Mouse (Mus musculus) erythroblast, adult 5-6 weeks (primary cell): ENCODE measurements around the gene Spag9. TPM values are rescaled to one million over a fixed set of nuclear protein-coding genes. Genes with fewer than 3 reads are reported as not detected.
"Not testable (repeated sequence)": the region's sequence is repeated elsewhere in the genome, so short reads cannot be mapped to it uniquely, and the experiment has no call there.

ENCODE experiments used
- ATAC-seq: replicated peaks from 2 replicates; pipeline ENCODE4 v1.8.0; 2016; ENCODE audit warnings: moderate number of reproducible peaks, mild to moderate bottlenecking, moderate TSS enrichment, inconsistent platforms; ENCODE audit not compliant: poor library complexity, low FRiP score, severe bottlenecking
- total RNA-seq, 2 experiments: library from RNA; stranded (forward) in 1 of 2; stranded (reverse) in 1 of 2; fragments of 150-400 nt in 1 of 2; fragments of 200-764, 138-1000 nt in 1 of 2; gene quantifications; 2 replicates each; pipeline versions ENCODE4 v1.2.3 to v1.2.4; 2015 to 2017; ENCODE audit warnings: low replicate concordance in 2 of 2

Spag9 gene
- total RNA-seq, 2 experiments from 2014 or later: 18.3 to 25.9 TPM

DNA sequence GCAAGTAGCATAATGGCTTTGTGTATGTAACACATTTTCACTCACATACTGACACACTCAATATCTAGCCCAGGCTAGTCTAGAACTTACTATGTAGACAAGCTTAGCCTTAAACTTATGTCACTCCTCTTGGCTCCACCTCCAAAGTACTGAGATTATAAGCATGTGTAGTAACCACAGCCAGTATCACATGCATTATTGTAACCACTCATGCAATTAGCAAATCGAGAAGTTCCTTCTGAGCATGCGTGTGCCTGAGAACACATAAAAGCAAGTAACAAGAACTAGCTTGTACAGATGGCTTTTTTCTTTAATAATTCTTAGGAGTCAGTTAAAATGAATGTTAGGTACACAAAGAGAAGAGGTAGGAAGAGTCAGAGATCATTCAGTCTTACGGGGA is 11.3 kb upstream of the Spag9 start:
- ATAC-seq: no peak

GRCm38 (mm10) chr11:93985265-93985664 is 10.6 kb upstream of the Spag9 start:
- no peak for ATAC-seq

DNA sequence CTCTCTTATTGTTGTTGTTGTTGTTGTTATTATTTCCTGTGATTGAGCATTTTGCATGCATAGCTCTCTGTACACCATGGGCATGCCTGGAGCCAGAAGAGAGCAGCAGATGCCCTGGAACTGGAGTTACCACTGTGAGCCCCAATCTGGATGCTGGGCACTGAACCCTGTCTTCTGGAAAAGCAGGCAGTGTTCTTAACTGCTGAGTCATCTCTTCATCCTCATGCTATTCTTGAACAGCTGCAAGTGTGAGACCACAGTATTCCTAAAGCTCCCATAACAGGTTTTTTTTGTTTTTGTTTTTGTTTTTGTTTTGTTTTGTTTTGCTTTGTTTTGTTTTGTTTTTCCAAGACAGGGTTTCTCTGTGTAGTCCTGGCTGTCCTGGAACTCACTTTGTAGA is 9.6 kb upstream of the Spag9 start:
- ATAC-seq: no peak

GRCm38 (mm10) chr11:93987026-93987425 is 8.9 kb upstream of the Spag9 start:
- ATAC-seq: no peak

GRCm38 (mm10) chr11:93987625-93988327 is 8.1 kb upstream of the Spag9 start:
- ATAC-seq: no peak

DNA sequence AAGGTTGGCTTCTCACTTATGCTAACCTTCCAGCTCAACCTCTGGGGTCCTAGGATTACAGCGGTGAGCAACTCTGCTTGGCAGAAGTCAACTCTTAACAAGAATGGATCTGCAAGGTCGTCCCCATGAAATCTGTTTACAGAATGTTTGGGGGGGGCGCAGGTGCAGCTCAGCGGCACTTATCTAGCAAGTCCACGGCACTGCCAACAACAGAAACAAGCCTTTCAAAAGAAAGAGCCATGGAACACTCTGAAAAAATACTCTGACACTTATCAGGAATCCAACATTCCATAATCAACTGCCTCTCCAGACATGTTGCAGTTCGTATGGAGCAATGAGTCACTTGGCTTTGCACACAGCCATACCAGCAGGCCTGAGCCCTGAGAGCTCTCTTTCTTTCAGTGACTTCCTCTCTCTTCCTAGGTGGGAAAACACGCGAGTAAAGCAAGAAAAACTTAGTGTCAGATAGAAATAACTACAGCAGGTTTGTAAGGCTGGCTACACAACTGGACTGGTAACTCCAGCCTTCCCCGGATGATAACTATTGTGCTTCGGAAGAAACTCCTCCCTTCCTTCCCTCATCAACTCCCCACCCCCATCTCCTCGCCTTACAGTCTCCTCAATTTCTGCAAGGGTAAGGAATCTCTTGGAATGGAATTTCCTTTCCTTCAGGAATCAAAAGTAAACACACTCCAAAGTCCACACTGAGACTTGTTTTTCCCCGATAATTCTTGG is 7.4 kb upstream of the Spag9 start:
- no peak for ATAC-seq

- no peak for ATAC-seq
Measured at GRCm38 (mm10) chr11:93994531-93994930, 1.4 kb upstream of the Spag9 start.

DNA sequence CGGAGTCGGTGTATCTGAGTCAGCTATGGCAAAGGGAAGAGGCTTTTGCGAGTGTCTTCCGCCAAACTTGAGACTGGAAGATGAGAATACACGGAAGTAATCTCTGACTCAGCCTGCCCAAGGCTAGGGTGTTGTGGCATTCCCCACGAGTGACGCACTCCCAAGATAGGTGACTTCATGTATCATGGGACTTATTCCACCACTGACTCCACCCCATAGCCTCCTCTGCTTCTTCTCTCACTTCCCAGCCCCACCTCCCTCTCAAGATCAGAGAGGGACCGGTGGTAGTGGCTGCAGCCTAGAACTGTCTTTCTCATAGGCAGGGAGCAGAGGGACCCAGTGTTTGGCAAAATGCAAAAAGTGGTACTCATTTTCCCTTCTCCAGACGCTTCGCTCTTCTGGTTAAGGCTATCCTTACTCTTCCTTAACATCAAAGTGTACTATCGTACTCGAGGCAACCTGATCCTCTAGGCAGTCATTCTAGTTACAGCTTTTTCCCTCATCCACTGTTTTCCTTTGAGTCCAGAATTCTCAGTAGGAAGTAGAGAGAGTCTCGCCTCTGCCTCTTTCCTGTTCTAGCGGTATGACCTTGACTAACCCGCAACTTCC is 676 bp upstream of the Spag9 start:
- ATAC-seq: peak; percentile 86

GRCm38 (mm10) chr11:93996306-93997140 is 632 bp downstream of the Spag9 start:
- peak; percentile 19 for ATAC-seq

DNA sequence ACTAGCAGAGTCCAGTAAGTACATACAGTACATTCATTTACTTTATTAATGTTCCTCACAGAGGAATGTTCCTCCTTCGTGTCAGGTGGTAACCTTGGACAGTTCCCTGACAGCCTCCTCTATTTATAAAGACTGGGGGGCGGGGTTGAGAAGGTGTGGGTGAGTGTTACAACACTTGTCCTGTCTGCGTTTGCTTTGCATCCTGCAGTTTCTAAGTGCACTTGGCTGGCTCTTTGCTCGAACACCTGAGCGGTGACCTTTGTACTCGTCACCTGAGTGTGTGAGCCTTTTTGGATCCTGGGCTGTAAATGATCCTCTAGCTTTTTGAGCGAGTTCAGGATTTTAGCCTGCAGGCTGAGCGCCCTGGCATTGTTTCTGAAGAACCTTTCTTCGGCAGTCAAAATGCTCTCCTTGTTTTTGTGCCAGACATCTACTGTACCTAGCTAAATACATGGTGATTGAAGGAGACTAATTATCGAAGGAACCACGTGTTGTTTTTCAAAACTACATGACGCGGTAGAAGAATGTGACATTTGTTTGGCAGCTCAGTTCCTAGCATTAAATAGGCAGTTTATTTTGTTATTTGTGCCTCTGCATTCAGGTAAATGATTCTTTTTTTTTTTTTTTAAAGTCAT is 1.4 kb downstream of the Spag9 start:
- no peak for ATAC-seq

GRCm38 (mm10) chr11:93999276-93999675 is 3.4 kb downstream of the Spag9 start:
- ATAC-seq: no peak

DNA sequence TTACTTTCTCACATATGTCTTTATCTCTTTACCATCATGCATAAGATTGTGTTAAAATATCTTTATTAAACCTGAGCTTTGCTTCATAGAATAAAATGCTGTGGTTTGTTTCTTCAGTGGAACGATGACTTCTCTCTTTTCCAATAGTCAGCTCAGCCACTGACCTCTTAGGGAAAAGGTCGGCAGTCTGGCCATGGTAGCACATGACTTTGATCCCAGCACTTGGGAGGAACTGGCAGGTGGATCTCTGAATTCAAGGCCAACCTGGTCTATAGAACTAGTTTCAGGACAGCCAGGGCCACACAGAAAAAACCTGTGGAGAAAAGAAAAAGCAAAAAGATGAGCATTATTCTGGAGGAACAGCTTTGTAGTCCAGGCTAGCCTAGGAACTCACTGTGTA is 7.5 kb downstream of the Spag9 start:
- no peak for ATAC-seq

GRCm38 (mm10) chr11:94019091-94019490 is 23.2 kb downstream of the Spag9 start:
- ATAC-seq: no peak

- ATAC-seq: no peak
Measured at GRCm38 (mm10) chr11:94020403-94020802, 24.5 kb downstream of the Spag9 start.

GRCm38 (mm10) chr11:94026289-94026688 is 30.4 kb downstream of the Spag9 start:
- no peak for ATAC-seq

DNA sequence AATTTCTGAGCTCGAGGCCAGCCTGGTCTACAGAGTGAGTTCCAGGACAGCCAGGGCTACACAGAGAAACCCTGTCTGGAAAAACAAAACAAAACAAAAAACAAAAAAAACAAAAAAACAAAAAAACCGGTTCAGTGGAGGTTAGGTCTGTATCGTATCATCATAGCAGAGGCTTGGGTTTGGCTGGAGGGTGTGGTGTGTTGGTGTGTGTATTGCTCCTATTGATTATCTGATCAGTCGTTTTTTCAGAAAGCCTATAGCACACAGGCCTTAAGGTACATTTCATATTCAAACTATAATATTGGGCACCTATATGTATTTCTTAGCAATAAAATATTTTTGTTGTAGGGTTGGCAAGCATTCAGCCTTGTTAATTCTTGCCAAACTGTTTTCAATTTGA is 36.2 kb downstream of the Spag9 start:
- no peak for ATAC-seq

GRCm38 (mm10) chr11:94032971-94033370 is 37.1 kb downstream of the Spag9 start:
- no peak for ATAC-seq

DNA sequence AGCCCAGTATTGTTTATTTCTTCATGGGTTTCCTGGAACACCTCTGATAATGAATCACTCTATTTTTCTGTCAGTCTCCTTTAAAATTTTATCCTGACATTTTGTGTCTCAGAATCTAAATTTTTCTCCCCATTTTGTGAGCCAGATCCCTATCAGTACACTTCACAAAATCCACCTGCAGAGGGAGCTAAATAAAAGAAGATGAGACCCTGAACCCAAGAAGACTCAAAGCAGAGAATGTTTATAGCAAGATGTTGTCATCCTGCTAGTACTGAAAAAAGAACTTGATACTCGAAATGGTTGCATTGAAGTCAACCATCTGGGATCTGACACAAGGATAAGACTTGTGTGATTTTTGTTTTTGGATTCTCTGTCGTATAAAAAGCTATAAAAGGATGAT is 40.1 kb downstream of the Spag9 start:
- no peak for ATAC-seq

DNA sequence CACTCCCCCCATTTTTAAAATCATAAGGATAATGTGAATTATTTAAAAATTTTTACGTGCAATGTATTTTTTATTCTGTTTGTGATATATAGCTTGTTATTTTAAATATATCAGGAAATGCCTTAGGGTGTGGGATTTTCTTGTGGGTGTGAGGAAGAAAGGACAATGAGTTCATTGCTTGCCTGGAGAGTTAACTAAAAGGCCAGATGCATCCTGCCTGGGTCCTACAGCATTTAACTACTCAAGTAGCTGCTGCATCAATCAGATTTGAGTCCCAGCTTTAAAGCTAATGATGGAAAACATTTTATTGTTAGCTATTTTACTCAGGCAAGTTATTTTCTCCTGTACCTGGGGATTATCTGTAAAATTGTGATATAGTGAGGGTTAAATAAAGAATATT is 45.6 kb downstream of the Spag9 start:
- no peak for ATAC-seq

GRCm38 (mm10) chr11:94042301-94042700 is 46.4 kb downstream of the Spag9 start:
- not testable (repeated sequence) for ATAC-seq
